Mouse (Mus musculus): ENCODE results near the gene Atp6v1a. TPM values are rescaled to one million over a fixed set of nuclear protein-coding genes. Genes with fewer than 3 reads are reported as not detected.

Gene Atp6v1a
- polyA plus RNA-seq, 1 experiment: 231 TPM

DNA sequence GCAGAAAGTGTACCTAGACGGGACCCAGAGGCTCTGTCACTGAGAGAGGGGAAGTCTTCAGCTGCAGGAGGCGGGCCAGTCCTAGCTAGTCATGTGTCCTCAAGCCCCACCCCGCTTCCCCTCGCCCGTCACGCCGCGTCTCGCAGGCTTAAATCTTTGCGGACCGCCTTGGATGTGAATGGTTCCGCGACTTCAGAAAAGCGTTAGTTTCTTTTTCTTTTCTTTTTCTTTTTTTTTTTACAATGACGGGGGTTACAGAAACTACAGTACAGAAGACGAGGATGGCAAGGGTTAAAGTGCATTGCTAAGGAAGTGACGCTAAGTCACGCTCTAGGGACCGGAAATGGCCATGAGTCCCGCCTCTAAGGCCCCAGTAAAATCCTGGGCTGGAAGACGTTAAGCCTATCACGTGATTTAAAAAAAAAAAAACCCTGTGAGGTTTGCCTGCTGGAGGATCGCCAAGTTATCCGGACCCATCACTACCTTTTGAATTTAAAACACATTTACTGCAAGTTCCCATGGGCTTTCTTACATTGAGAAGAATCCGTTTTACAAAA is 448 bp downstream of the Atp6v1a start:
- DNase-seq (ENCODE audit: extremely low spot score in 1 of 2, low spot score in 1 of 2): peak; percentile 91 to 93

DNA sequence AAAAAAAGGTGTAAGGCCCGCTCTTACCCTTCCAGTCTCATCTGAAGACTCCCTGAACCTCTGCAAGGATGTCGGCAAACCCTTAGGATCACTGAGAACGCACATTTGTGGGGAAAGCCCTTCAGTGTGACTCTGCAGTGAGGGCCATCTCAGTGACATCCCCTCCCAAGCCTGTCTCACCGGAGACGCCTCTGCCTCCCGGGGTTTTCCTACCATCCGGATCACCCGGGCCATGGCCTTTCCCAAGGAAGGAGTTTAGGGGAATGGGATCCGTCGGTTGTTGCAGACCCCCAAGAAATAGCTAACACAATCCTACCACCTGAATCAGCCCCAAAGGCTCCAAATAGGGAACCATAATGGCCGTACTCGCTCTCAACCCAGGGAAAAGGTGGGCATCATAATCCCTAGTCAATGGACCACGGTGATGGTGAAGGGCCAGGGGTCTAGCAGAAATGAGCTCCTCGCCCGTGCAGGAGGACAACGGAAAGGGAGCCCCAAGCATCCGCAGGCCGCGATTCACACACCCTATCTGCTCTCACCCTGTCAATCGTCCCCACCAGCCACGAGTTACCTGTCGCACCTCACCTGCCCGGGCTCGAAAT is 1.0 kb downstream of the Atp6v1a start:
- DNase-seq (ENCODE audit: extremely low spot score in 1 of 2, low spot score in 1 of 2): peak in 1 of 2 experiments; percentile 30

DNA sequence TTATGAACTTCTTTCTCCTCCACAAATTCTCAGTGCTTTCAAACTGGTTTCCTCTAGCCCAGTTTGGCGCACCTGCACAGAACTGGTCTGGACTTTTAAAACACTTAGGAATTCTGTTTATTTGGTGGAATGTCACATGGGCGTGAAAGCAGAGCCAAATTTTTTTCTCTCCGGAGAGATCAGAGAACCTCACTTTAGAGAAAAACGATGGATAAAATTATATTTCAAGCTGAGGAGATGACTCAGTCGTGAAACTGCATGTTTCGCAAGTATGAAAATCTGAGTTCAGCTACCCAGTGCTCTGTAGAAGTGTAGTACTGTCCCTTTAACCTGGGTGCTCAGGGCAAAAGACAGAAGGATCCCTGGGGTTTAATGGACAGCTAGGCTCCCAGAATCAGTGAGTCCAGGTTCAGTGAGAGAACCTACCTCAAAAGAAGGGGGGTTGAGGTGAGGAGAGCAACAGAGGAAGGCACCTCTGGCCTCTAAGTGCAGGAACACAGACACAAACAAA is 2.9 kb downstream of the Atp6v1a start:
- peak in 1 of 2 experiments; percentile 42 for DNase-seq (ENCODE audit: extremely low spot score in 1 of 2, low spot score in 1 of 2)

DNA sequence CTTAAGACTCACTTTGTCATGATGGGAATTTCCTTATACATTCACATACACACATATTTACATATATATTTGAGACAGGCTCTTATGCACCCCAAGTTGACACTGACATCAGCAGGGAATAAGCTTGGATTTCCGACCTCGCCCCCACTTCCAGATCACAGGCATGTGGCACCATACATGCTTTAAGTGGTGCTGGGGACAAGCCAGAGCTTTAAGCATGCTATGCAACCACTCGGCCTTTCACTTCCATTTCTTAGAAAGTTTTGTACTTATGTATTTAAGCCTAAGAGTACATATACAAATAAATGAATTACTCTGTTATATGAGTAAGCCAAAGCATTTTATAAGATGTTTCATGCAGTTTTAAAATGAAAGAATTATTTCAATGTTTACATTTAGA is 6.3 kb downstream of the Atp6v1a start:
- DNase-seq (ENCODE audit: extremely low spot score in 1 of 2, low spot score in 1 of 2): no peak

DNA sequence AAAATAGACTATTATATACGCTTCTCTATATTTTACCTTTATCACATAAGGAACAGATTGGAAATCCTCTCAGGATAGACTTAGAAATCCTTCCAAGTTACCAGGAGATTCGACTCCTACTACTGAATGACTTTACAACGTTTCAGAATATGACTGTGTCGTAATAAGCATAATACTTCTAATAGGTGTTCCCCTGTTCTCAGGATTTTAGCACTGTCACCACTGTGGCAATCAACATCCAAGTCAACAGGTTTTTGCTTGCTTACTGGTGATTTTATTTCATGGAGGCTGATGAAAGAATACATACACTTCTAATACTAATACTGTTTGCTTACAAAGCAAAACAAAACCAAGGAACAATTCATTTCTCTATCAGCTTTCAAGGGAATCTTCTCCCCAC is 7.2 kb downstream of the Atp6v1a start:
- no peak for DNase-seq (ENCODE audit: extremely low spot score in 1 of 2, low spot score in 1 of 2)

DNA sequence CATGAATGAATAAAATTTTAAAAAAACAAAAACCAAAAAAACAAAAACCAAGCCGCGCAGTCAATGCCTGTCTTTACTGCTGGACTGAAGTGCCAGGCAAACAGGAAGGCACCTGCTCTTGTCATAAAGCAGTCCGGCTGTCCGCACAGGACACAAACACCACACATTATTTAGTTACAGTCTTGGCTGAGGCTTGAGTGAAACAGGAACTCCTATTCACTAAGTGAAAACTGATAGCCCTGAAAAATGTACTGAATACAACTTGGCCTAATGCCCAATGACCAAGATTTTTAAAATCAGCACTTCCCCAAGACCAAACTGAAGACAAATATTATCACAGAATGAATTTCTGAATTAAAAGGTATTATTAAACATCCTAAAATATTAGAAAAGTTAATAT is 13.1 kb downstream of the Atp6v1a start:
- no peak for DNase-seq (ENCODE audit: extremely low spot score in 1 of 2, low spot score in 1 of 2)

DNA sequence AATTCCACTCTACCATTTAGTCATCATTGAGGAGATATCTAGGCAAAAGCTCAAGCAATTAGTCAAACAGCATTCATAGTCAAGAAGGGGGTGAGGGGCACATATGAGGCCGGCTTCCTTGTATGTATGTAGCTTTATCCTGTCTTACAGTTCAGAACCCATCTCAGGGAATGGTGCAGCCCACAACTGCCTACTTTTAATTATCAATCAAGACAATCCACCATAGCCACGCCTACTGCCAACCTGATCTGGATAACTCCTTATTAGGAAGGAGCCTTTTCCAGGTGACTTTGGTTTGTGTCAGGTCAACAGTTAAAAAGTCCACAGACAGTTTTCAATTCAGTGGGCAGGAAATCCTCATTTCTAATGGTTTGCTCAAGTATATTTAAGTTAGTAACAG is 14.1 kb downstream of the Atp6v1a start:
- no peak for DNase-seq (ENCODE audit: extremely low spot score in 1 of 2, low spot score in 1 of 2)

DNA sequence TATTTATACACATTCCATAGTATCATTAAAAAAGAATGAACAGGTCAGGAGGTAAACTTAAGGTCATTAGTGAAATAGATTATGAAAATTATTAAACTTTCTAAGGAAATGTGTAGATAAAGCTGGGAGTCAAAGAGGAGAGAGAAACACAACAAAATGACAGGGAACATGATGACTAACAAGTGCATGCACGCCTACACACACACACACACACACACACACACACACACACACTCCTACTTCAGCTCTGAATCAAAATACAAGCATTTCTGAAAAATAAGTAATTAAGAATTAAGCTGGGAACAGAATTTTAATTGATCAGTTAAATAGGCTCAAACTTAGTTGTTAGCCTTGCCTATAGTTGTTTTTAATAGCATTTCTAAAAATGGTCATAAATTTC is 14.8 kb downstream of the Atp6v1a start:
- peak in 1 of 2 experiments; percentile 52 for DNase-seq (ENCODE audit: extremely low spot score in 1 of 2, low spot score in 1 of 2)

DNA sequence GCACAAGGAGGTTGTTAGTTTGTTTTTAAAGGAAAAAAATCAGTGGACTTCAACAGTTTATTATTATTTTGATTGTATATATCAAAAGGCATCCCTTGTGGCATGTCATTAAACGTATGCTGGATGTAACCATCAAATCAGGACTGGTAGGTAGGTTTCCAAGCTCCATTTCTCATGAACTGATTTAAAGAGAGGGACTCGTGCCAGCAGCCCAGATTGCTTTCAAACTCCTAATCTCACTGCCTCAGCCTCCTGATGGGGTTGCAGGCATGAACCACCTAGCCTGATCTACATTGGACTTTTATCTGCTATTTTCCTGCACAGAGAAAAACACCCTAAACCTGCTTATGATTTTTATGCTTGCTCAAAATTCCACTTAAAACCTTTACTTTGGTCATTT is 15.7 kb downstream of the Atp6v1a start:
- peak in 1 of 2 experiments; percentile 48 for DNase-seq (ENCODE audit: extremely low spot score in 1 of 2, low spot score in 1 of 2)

DNA sequence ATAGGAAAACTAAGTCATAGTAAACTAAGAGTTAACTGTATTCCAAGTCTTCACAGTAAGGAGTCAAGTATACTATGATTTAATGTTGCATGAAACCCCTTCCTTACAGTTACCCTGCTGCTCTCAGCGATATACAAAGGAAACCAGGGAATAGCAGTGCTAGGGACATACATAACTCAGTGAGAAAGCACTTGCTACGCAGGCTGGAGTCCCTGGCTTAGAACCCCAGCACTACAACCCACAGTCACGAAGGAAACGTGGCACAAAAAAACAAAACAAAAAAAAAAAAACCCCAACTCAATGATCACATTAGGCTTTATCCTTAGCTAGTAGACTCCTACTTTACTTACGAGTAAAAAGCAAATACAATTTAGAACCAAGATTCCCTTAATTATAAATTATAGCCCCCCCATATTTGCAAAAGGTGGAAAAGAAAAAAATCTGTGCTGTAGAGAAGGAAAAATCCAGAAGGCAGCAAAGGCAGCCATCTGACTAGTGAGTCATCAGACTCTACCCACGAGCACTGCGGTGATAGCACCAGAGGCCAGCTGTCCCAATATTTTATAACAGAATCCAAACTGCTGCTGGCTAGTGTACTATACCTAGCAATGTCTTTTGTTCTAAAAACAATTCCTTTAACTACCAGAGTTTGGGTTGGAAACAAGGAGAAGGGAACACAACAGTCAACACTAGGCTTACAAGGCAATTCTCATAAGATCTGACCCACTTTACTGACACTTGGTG is 16.4 kb downstream of the Atp6v1a start:
- DNase-seq (ENCODE audit: extremely low spot score in 1 of 2, low spot score in 1 of 2): peak; percentile 59 to 76

DNA sequence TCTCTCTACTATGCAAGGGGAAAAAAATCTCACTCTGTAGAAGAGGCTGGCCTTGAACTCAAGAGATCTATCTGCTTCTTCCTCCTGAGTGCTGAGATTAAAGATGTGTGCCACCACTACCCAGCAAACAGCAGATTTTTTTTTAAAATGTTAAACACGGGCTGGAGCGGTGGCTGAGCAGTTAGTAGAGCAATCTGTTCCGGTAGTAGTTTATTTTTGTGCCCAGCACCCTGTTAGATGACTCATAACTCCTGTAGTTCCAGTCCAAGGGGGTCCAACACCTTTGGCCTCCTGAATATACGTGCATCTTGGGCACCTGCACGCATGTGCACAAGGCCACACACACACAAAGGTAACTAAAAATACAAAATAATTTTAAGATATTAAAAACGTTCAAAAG is 16.9 kb downstream of the Atp6v1a start:
- DNase-seq (ENCODE audit: extremely low spot score in 1 of 2, low spot score in 1 of 2): peak in 1 of 2 experiments; percentile 47

DNA sequence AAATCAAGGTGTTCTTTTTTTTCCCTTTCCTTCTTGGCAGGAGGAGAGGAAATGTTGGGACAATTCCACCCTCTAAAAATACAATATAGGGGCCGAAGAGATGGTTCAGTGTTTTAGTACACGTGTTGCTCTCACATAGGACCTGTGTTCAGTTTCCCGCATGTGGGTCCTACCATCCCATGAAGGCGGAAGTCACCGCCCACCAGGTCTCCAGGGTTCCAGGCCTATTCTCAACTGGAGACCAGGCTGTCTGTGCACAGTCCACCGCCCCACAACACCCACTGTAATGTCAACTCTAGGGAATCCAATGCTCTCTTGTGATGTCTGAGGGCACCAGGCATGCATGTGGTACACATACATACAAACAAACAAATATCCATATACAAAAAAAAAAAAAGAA is 17.4 kb downstream of the Atp6v1a start:
- no peak for DNase-seq (ENCODE audit: extremely low spot score in 1 of 2, low spot score in 1 of 2)

DNA sequence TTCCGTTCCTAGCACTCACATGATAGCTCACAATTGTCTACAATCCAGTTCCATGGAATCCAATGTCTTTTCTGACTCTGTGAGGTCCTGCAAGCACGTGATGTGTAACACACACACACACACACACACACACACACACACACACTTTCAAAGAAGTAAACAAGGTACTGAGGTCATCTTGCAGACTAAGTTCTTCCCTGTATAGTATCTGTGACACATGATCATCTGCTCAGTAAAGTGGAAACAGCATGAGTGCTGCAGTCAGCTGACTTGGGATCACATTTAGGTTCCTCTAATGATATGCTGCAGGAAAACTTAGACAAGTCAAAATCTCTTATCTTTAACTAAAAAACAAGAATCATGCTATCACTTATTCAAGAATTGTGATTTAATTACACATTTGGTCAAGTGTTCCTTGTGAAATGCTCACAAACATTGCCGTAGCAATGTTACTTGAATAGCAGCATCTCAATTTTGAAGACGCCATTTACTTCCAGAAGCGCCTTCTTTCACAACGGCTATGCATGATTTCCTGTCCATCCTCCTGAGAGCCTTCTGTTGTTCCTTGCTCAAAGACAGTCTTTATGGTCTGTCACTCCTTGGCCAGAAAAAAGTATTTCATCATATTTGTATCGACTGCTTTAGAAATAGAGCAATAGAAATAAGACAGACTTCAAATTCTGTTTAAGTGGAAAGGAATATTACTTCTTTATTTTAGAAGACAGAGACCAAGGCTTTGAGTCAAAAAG is 19.6 kb downstream of the Atp6v1a start:
- no peak for DNase-seq (ENCODE audit: extremely low spot score in 1 of 2, low spot score in 1 of 2)

DNA sequence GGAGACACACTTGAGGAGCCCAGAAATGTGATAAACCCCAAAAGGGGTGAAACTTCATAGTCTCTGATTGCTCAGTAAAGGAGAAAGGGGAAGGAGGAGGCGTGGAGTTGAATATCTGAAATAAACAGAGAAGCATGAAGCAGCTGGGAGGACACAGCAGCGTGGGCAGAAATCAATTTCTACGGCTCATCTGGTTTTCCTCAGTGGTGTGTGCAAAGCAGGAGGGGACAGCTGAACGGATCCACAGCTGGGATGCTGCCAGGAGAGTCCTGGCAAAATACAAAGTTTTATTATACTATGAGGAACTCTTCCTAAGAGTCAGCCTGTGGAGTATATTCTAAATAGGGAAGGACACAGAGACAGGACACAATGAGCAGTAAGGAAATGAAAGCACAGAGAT is 30.5 kb downstream of the Atp6v1a start:
- DNase-seq (ENCODE audit: extremely low spot score in 1 of 2, low spot score in 1 of 2): peak in 1 of 2 experiments; percentile 52

DNA sequence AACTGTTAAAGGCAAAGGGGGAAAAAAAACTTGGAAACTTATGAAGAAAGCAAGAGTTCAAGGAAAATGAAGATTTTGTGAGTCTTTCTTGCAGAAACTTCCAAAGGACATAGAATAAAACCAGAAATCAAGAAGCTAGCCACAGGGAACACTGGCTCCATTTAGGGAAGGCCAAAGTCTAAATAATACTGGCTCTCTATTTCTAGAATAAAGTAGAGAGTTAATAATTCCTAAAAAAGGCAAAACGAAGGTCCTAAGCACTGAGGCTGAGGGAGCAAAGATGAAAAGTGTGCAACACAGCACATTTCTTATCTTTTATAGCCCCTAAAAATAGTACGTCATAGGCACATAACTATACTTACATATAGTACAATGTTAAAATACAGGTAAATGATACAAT is 34.3 kb downstream of the Atp6v1a start:
- no peak for DNase-seq (ENCODE audit: extremely low spot score in 1 of 2, low spot score in 1 of 2)

DNA sequence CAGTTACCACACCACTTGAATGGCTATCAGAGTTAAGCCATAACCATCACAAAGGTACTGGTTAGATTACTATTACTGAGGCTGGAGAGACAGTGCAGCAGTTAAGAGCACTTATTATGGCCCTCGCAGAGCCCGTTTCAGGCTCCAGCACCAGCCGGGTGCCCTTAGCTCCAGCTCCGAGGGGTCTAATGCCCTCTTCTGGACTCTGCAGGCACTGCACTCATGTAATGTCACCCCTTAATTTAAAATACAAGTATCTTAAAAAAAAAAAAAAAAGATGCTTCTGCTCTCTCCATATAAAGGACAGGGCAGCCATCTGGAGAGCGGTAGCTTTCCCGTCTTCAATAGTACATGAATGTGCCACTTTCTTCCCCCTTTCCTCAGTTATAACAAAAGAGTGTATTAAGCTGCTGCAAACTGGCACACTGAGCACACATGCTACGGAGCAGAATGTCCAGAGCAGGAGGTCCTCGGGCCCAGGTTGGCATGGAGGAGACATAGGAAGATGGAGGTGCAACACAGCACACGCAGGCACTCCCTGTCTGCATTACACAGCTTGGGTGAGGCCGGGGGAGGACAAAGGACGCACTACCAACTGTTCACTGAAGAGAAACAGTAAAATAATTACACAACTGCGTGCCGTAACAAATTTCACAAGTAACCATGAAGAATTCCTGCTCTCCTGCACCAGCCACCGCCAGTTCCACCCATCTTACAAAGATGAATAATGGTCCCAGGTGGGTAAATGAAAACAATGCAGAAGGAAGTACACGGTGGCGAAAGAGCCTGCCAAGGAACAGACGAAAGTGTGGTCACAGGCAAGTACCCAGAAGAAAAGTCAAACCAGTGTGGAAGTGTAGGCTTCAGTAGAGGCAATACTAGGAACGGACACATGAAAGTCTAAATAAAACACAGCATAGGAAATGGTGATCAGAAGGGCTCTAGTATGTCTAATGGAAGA is 35.4 kb downstream of the Atp6v1a start:
- no peak for DNase-seq (ENCODE audit: extremely low spot score in 1 of 2, low spot score in 1 of 2)

DNA sequence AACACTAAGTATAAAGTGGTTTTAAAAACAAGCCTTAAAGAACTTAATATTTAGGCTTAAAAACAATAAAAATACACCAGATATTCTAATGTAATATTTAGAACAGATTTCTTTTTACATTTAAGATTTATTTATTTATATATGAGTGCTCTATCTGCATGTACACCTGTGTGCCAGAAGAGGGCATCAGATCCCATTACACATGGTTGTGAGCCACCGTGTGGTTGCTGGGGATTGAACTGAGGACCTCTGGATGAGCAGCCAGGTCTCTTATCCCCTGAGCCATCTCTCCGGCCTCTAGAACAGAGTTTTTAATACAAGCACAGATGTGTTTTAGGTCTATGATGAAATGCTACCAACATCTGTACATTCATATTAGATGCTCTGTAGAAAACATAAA is 36.6 kb downstream of the Atp6v1a start:
- DNase-seq (ENCODE audit: extremely low spot score in 1 of 2, low spot score in 1 of 2): no peak

DNA sequence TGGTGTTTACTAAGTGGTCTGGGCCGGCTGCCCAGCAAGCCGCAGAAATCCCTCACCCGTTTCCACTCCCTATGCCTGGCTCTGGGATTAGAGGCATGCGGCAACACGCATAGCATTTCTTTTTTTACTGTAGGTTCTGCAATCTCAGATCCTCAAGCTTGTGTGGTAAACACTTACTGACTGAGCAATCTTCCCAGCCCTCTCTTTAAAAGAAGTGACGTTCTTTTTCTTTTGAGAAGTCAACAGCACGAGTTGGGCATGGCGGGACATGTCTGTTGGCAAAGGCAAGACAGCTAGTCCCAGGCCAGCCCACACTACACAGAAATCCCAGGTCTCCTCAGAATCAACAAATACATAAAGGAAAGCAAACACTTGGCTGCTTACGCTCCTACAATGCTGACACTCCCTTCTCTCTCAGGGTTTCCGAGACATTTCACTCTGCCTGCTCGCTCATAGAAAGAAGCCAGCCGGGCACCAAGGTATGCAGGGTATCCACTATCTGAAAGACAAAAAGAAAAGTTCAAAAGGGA is 38.3 kb downstream of the Atp6v1a start:
- no peak for DNase-seq (ENCODE audit: extremely low spot score in 1 of 2, low spot score in 1 of 2)

DNA sequence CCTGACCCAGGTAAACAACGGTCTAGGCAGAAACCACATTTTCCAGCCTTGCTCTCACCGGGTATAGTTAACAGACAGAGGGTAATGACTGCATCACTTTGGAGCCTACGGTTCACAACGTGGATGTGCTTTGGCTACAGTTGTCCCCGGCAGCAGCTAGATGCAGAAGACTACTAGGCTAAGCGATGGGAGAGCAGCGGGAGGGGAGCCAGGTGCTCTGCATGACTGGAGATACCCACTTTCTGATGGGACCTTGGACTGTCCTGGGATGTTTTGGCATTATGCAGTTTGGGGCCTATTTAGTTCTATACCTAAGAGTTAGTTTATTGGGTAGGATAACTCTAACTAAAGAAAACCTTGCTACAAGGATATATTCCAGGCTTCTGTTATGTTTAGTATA is 40.1 kb downstream of the Atp6v1a start:
- no peak for DNase-seq (ENCODE audit: extremely low spot score in 1 of 2, low spot score in 1 of 2)

DNA sequence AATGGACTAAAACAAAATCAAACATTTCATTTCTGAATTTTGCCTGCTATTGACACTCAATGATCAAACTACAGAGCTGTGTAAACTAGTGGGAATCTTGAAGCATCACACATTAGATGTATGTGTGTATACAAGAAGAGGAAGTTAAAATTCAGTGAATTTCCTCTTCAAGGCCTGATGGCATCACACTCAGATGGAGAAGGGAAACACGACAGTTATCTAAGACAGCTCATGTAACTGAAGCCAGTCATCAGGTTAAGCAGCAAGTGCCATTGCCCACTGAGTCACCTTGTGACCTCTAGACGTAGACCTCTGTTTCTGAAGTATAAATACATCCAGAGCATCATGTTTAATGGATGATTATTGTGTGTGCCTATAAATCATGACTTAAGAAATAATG is 51.9 kb downstream of the Atp6v1a start:
- DNase-seq (ENCODE audit: extremely low spot score in 1 of 2, low spot score in 1 of 2): no peak
